Mouse (Mus musculus) frontal cortex, postnatal 14 days (tissue): Measurements from ENCODE around the gene Srsf2.
A peak's percentile ranks its signal among the peaks of the same experiment; 100 is the strongest.
"Not testable (repeated sequence)": the region's sequence is repeated elsewhere in the genome, so short reads cannot be mapped to it uniquely, and the experiment has no call there.

Source experiments
- DNase-seq, 2 experiments: peaks; one replicate each; pipeline ENCODE4 v3.0.0; 2022; ENCODE audit warnings: low spot score in 2 of 2

The Srsf2 gene

GRCm38 (mm10) chr11:116827534-116828165 lies 25.2 kb downstream of the Srsf2 start, which contains the start of gene Mxra7:
Gene Mxra7 (minus strand): TSS chr11:116828046.
- DNase-seq, result no peak

GRCm38 (mm10) chr11:116826550-116827504 lies 26.1 kb downstream of the Srsf2 start:
- DNase-seq, result no peak

DNA sequence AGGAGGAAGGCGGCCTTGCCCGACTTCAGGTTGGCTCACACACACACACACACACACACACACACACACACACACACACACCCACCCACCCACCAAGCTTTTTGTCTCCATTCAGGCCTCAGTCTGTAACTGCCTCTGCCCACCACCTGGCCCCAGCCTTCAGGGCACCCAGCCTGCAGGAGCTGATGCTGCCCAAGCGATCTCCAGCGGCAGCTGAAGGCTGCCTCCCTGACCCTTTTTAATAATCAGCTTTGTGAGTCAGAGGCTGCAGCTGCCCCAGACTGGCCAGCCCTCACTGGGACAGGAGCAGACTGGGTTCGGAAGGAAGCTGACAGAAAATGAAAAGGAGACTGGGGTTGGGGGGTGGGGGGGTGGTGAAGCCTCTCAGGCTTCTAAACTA lies 27.7 kb downstream of the Srsf2 start:
- no peak for DNase-seq

DNA sequence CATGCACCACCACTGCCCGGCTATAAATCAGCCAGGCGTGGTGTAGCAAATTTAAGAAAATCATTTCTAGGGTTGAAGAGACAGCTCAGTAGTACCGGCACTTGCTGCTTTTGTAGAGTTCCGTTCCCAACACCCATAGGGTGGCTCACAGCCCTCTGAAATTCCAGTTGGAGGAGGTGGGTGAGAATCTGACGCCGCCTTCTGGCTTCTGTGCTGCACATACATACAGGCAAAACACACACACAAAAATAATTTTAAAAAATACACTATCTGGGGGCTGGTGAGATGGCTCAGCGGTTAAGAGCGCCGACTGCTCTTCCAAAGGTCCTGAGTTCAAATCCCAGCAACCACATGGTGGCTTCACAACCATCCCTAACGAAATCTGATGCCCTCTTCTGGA lies 29.0 kb downstream of the Srsf2 start:
- DNase-seq, result not testable (repeated sequence)

DNA sequence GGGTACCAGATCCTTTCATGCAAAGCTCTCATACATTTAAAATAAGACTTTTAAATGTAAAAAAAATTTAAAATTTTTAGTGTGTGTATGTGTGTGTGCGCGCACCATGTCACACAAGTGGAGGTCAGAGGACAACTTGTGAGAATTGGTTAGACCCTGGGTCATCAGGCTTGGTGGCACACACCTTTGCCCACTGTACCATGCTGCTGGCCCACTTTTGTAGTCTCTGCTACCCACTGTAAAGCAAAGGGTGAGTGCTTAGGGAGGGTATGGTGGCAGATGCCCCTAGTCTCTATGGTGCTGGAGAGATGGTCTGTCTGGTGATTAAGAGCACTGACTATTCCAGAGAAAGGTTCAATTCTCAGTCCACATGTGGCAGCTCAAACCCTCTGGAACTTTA lies 29.6 kb downstream of the Srsf2 start:
- DNase-seq, result no peak

DNA sequence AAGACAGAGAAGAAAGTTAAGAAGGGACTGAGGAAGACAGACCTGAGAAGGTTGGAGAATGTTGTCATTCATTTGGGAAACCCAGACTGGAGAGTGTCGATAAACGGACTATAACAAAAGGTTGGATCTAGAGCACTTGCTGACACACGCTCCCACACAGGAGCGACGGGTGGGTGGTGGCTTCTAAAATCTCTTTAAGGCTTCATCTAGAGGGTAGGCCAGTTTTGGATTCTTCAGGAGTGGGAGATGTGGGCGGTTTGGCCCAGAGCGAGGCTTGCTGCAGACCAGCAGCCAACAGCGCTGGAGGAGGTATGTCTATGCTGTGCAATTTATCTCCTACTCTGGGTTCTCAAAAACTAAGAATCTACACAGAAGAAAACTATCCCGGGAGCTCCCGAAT lies 30.3 kb downstream of the Srsf2 start:
- no peak for DNase-seq

GRCm38 (mm10) chr11:116822215-116822614 lies 30.7 kb downstream of the Srsf2 start:
- no peak for DNase-seq

GRCm38 (mm10) chr11:116821057-116821940 lies 31.6 kb downstream of the Srsf2 start:
- DNase-seq, result no peak

DNA sequence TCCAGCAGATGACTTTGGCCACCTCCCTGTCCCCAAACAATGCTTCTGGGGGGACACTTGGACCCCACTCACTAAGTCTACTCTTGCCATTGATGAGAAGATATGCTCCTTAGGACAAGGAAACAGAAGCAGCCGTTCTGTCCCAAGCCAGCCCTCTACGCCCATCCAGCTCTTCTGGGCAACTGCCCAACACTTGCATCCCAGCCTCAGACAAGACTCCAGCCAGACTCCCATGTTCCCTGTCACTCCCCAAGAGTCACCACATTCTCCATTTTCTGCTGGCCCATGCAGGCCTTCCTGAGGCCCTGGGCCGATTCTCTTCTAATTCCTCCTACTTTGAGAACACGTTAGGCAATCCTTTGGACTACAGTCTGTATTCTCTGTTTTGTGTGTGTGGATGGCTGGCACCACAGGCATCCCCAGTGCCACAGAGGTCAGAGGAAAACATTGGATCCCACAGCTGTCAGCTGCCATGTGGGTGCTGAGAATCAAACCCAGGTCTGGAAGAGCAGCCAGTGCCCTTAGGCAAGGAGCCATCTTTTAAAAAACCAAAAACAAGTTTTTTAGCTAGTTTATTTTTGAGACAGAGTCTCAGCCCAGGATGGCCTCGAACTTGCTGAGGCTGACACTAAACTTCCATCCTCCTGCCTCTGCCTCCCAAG lies 32.8 kb downstream of the Srsf2 start:
- no peak for DNase-seq

GRCm38 (mm10) chr11:116818722-116819121 lies 34.2 kb downstream of the Srsf2 start:
- DNase-seq, result no peak

DNA sequence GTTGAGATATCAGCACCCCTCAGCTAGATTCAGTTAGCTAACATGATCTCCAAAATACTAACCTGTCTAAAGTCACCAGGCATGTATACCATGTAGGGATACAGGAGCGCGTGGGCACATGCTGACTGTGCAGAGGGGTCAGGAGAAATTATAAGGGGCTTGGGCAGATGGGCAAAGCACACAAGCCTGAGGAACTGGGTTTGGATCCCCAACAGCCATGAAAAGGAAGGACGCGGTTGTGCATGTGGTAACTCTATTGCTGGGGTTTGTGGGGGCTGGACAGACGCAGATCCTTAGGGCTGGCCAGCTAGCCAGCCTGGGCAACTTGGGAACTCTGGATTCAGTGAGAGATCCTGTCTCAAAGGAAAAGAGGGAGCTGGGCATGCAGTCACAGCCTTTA lies 35.3 kb downstream of the Srsf2 start:
- DNase-seq, result no peak

- DNase-seq, result no peak
Observed at GRCm38 (mm10) chr11:116816769-116817168, 36.1 kb downstream of the Srsf2 start.

DNA sequence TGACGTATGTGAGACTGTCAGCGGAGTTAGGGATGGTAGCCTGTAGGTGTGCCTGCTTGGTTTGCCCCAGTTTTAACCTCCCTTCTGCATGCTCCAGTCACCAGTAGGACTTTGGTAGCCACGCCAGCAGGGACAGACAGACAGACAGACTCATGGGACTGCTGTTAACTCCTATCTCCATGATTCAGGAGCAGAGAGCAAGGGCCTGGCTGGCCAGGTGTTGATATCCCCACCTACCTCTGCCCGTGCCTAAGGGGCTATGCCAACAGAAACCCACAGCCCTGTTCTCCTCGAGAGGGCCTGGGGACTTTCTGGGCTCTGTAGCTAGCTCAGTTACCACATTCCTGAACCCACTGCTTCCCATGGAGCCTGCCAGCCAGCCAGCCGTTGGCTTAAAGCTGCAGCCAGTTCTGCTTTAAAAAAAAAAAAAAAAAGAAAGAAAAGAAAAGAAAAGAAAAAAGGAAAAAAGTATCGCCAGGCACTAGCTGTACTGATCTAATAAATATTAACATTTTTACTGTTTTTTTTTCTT lies 37.9 kb downstream of the Srsf2 start:
- no peak for DNase-seq

GRCm38 (mm10) chr11:116814076-116814883 lies 38.6 kb downstream of the Srsf2 start:
- no peak for DNase-seq

DNA sequence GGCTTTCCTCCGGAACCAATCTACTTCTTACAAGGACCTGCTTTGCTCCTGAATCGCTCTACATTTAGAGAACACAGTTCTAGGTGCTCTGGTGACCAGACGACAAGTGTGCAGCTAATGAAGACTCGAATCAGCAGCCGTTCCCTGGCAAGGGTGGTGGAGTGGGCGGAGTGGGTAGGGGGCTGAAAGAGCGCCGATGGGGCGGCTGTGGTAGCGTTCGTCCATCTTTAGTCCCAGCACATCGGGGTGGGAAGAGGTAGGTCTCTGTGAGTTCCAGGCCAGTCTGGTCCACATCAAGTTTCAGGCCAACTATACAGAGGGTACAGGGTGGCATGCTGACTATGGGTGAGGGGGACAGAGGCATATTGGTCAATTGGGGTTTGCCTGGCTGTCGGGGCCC lies 39.3 kb downstream of the Srsf2 start:
- no peak for DNase-seq

DNA sequence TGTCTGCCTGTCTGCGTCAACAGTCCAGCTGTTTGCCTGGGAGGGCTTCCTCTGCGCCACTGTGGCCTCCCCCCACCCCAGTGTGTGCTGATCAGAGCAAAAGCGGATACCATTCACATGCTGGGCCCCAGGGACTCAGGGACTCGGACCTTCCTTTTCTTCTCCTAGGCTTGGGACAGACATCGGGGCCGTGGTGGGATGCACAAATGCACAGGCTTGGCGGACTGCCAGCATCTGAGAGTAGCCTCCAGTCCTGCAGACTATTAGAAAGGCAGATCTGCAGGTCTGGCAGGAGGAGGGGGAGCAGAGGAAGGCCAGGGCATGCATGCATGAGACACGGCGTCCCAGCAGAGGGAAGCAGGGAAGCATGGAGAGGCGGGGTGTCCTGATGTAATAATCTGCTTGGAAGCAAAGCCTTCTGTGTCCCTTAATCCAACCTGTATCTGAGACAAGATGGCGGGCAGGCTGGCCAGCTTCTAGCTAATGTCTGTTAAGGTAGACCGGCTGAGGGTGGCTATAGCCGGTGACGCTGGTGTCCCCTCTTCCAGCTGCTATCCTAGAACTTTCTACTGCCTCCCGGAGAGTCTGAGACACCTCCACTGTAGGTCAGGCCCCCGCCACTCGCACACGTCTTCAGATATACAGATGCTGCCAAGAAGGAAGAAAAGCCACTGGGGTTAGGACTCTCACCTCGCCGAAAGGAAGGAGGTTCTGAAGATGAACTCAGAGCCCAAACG lies 39.9 kb downstream of the Srsf2 start:
- DNase-seq, result no peak

DNA sequence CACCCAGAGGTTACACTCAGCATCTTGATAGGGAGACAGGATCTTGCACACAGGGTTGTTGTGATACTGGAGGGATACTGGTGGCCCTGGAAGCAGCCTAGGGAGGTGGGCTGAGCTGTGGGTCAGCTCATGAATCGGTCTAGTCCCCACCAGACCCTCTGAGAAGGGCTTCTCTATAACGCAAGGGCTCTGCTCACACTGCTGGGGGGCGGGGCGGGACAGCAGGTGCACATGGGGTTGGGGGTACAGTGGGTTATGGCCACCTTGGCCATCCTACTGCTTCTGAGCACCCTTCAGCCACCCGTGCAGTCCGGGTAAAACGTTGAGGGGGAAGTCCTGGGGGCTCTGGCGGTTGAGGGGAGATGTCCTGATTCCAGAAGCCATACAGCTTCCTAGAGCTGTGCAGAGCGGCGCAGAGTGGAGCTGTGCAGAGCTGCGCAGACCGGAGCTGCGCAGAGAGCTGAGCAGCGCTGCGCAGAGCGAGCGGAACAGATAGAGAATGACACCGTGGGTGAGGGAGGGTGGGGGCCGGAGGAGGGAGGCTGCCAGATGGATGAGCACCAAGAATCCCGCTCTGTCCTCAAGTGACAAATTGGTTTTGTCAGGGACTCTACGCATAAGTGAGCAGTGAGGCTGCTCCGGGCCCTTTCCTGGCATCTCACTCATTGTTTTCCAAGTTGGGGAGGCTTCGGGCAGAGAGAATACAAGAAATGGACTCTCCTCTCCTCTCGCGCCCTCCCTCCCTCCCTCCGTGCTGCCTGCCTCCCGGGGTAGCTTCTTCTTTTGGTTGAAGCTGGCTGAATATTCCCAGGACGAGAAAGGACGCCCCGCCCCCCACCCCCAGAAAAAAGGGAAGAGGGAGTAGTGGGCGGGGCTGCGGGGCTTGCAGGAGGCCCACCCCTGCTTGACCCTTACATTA lies 41.7 kb downstream of the Srsf2 start:
- peak; percentile 64 to 65 for DNase-seq

DNA sequence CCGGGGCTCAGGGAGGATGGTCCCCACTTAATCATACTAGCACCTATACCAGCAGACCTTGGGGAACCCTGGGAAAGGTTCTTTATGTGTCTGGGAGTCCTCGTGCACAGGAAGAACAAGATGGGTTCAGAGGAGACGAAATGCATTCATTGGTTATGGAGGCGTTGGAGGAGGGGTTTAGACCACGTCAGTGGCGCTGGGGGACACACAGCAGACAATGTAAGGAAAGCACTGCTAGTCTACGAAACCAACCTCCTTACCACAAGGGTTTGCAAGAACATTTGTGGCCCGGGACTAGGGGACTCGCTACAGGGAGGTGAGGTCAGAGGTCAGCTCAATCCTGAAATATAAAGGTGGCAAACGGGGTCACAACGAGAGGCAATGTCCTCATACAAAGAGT lies 42.4 kb downstream of the Srsf2 start:
- DNase-seq, result no peak

DNA sequence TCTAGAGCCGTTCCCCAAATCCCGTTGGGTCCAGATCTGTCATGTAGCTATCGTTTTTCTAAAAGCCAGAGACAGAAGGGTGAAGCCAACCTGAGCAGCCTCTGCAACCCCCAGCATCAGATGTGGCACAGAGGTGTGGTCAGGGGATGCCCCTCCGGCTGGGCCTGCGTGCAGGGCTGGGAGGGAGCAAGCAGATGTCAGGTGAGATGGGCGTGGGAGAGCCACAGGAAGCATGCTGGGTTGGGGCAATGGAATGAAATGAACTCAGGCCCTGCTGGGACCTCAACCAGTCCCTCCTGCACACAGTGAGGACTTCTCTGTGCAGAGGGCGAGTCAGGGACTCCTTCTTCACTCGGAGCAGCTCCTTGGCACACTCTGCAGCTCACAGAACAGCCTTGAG lies 43.4 kb downstream of the Srsf2 start:
- no peak for DNase-seq
